Mouse (Mus musculus) embryo, embryonic 10.5 days (tissue): ENCODE measurements at regions not wholly inside any gene's neighbourhood (a gene's known extent, or its start where the extent isn't known, plus 50 kb on each side); places are given as distances from the start of the nearest gene placed in this dataset.

ENCODE experiments used
- DNase-seq: peaks from one replicate; pipeline ENCODE4 v3.0.0-alpha.2; 2015; ENCODE audit warnings: low spot score

- DNase-seq, result no peak
Measured at GRCm38 (mm10) chrX:169554359-169554758, 130.6 kb upstream of the Mid1 start.

- no peak for DNase-seq
Measured at GRCm38 (mm10) chrX:169552851-169553250, 132.1 kb upstream of the Mid1 start.

GRCm38 (mm10) chrX:169544037-169544436 lies 141.0 kb upstream of the Mid1 start:
- DNase-seq, result no peak

GRCm38 (mm10) chrX:169508229-169508628 lies 176.8 kb upstream of the Mid1 start:
- no peak for DNase-seq

GRCm38 (mm10) chrX:169493577-169493976 lies 173.4 kb upstream of the Hccs start:
- peak; percentile 14 for DNase-seq

- DNase-seq, result no peak
Measured at GRCm38 (mm10) chrX:169473518-169473917, 153.3 kb upstream of the Hccs start.

- peak; percentile 3 for DNase-seq
Measured at GRCm38 (mm10) chrX:169470715-169471114, 150.5 kb upstream of the Hccs start.

GRCm38 (mm10) chrX:169450159-169450558 lies 130.0 kb upstream of the Hccs start:
- no peak for DNase-seq

GRCm38 (mm10) chrX:169439546-169439945 lies 119.4 kb upstream of the Hccs start:
- no peak for DNase-seq

GRCm38 (mm10) chrX:169438626-169439025 lies 118.5 kb upstream of the Hccs start:
- DNase-seq, result peak; percentile 2

GRCm38 (mm10) chrX:169433903-169434302 lies 113.7 kb upstream of the Hccs start:
- DNase-seq, result no peak

GRCm38 (mm10) chrX:169396825-169397224 lies 76.7 kb upstream of the Hccs start:
- no peak for DNase-seq

- DNase-seq, result no peak
Measured at GRCm38 (mm10) chrX:169386640-169387039, 66.5 kb upstream of the Hccs start.
